Mouse (Mus musculus) cerebellum, adult (tissue): Measurements from ENCODE around the gene Megf9.

Experiments used
- ATAC-seq: cut with Nextera tagmentation; 2 replicates; pipeline ENCODE4 v1.9.2; 2017; ENCODE audit warnings: mild to moderate bottlenecking, moderate library complexity, mixed read lengths; ENCODE audit not compliant: insufficient number of reproducible peaks, low FRiP score, low TSS enrichment

Megf9 gene

DNA sequence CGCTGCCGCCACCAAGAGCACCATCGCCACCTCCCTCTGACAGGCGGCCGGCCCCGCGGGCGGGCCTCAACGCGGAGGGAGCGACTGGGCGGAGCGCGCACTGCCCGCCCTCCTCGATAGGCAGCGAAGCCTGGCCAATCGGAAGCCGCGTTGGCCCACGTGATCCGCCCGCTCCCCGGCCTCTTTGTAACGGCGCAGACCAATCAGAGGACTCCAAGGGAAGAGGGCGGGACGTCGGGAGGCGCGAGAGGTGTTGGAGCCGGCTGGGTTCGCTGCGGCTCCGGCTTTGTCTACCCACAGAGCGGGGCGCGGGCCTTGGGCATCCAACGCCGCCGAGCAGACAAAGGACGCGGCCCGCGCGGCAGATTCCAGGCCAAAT lies at the start of gene Megf9:
TSS of gene Megf9 (minus strand) at position 105 of the 379 bp plus-strand sequence.
- peak; percentile 97 for ATAC-seq

DNA sequence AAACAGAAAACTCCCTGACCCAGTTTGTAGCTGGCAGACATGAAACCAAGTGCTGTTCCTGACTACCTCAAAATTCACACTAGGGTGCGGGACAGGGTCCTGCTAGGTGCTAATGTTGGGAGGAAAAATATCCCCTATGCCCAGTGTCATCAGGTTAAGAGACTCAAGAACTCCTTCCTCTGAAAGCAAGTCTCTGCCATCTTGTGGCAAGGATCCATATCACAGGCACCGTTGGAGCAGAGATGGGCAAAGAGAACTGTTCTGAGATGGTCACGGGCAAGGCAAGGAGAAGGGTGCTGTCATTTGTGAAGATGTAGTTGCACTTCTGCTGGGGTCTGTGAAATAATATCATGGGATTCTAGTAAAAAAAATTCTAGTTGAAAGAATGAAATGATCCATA lies 44.9 kb upstream of the Megf9 start:
- ATAC-seq, result peak; percentile 64; the same call in 1 of the 2 replicates

DNA sequence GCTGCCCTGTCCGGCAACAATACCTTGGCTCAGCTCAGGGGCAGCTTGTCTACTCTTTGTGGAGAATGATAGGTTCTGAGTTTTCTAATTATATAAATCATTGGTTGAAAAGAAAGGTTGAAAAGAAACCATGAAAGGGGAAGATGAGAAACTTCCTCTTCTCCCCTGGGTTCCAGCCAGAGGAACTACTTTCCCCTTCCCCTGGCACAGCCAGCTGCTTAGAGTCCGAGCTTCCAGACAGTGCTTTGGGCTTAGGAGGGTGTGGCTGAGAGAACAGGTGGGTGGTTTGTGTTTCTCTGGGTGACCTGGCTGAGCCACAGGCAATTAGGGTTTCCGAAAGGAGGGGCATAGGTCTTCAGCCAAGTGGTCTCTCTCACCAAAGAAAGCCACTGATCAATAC lies 43.5 kb upstream of the Megf9 start:
- ATAC-seq, result no peak

DNA sequence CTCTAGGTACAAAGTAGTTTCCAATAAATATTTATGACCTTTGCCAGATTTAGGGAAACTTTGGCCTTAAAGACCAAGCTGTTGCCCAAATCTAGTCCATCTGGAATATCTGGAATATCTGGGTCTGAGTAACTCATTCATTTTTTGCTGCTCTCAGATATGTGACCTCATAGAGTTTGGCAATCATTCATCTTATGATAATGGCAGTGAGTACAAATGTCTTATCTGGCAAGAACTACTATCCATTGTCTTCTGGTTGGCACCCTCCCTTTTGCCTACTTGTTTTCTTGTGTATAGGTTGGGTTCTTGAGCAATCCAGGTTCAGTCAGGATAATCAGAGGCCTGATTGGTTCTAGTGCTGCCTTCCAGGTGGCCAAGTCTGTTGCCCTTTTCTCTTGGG lies 41.3 kb upstream of the Megf9 start:
- ATAC-seq, result no peak

DNA sequence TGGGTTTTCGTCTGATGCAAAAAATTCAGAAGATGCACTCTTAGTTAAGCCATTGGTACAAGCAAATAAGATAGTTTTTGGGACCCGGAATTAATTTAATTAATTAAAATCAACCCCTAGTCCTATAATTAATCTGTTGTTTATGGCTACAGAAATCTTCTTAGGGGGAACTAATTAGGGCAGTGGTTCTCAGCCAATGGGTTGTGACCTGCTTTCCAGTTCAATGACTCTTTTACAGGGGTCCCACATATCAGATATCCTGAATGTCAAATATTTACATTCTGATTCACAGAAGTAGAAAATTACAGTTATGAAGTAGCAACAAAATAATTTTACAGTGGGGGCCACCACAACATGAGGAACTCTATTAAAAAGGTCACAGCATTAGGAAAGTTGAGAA lies 39.1 kb upstream of the Megf9 start:
- ATAC-seq, result no peak

DNA sequence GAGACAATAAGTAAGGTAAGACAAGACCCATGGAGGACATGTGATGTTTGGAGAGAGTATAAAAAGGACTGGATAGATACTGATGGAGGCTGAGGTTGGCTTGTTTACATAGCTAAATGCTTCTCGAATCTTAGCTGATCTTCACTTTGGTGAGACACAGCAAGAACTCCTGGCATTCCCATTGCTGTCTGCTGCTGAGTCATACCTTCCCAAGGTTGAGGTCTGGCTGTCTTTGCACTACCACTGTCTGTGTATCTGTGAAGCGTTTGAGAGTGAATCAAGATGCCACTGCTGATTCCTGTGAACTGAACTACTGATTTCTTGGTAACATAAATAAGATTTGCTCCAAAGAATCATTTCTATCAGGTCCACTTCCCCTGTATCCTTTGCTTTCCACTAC lies 19.1 kb upstream of the Megf9 start:
- no peak for ATAC-seq

DNA sequence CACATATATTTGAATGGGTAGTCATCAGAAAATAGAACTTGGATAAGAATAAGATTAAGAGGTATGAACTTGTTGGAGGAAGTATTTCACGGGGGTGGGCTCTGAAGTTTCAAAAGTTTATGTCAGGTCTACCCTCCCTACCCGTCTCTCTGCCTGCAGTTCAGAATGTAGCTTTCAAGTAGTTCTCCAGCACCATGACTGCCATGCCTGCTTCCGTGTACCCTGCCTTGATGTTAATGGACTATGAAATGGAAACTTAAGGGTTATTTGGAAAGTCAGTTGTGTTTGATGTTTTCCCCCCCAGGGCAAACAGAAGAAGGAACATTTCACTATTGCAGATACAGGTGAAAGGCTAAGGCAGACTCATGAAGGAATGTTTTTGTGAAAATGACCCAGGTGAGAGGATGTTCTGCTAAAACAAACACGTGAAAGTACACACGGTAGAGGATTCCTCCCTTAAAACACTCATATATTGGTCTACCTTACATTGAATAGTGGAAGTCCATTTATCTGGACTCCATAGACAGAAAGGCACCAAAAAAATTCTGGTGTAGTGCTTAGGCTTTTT lies 18.5 kb upstream of the Megf9 start:
- ATAC-seq, result no peak

DNA sequence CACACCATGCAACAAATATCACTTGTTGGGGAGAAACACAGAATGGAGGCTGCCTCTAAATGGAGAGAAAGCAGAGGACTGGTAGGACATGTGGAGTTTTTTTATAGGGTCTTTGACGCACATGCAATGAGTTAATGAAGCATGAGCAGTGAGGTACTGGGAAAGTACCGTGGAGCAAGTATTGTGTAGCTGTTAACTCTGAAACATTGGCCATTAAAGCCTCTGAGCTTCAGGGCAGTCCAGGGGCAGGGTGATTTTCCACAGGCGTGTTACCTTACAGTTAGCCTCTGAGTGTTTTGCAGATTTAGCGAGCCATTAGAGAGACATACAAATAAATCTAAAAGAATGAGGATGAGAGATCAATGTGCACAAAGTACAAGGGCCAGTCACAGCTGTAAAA lies 17.3 kb upstream of the Megf9 start:
- no peak for ATAC-seq

DNA sequence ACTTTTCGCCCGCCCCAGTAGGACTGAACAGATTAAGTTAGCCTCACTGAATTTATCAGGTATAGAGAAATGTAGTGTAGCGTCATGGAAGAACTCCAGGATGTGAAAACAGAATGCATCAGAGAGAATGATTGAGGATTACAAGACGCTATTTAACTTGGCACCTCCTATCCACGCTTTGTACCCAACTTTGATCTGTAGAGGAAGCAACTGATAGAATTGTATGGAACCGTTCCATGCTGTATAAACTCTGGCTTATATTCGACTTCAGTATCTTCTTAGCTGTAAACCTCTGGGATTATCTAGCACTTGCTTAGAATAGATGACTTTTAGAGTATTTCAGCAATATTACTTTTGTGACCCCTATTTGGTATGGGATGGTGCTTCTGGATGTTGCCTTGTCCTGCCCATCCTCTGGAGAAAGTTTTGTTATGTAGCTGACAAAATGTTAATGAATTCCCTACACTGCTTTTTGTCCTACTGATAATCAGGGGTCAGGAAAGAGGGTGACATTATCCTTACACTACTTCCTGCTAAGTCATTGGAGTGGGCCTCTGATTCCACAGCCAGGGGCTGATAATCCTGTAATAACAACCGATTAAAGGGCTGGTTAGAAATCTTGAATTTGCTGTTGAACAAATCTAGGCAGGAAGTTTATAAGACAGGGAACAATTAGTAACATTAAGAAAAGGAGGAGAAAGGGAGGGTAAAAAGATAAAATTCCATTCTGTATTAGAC lies 12.8 kb upstream of the Megf9 start:
- ATAC-seq, result no peak

DNA sequence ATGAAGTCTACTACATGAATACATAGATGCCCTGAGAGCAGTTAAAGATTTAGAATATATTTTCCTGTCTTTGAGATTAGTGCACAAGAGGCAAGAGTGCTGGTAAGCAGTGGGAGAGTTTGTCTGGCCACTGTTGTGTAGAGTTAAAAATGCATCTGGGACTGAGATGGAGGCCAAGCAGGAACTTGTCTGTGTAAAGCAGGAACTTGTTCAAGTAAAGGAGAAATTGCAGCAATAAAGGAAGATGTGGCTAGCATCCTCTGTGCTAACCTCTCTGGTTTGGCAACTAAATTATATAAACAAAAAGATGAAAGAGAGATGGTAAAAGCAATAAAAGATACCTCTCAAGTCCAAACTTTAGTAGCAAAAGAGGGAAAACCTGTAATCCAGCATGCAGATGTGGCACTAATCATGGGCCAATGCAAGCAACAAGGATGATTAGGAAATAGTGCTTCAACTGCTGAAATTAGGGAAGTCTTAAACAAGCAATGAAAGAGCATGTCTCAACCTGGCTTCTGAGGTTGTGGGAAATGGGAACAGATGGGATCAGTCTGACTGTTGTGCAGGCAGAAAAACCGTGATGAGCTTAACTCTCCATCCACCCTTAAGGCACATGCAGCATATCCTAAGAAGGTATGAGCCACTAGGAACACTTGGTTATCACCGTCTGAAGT lies 11.2 kb upstream of the Megf9 start:
- no peak for ATAC-seq

DNA sequence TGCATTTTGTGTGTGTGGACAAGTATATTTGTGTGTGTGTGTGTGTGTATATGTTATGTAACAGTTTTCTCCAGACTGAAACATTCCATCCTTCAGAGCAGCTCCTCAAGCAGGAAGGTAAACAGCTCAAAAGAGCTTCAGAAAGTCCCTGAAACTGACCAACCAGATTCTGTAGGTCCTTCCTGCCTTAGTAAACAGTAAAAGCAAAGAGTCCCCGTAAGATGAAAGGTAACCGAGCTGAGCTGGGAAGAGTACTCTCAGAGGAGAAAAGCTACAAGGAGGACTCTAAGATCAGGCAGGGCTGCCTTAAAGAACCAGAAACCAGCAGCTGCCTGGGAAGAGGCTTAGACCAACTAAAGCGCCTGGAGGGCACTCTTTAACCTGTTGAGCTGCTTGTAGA lies 9.6 kb upstream of the Megf9 start:
- no peak for ATAC-seq

DNA sequence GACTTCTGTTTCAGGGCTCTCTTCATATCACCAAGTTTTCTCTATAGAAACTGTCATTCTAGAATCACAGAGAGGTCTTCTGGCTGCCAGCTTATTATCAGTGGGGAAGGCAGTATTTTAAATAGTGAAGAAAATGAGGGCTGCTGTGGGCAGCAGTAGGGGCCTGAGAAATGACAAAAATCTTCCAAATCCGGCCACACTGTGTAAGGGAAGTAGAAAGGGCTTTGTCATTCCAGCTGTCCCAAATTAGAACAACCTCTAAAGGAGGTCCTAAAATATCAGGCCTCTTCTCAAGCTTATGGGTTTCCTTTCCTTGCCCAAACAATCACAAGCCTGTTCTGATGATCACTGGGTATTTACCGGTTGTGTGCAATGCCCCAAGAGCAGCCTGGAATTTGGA lies 7.6 kb upstream of the Megf9 start:
- no peak for ATAC-seq

DNA sequence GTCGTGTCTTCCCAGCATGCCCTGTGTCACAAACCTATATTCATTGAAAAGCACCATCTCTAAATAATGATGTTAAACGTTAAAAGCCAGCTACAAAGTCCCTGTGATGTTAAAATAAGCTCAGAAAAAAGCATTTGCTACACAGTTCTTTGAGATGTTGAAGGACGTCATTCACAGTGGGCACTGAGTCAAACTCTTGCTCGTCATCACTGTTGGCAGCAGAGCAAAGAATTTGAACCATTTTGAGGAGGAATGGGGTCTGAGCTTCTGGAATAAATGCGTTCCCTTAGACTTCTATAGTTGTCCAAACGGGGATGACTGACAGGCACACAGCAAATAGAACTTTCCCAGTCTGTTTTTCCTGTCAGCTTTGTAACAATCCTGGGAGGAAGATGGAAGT lies 5.9 kb upstream of the Megf9 start:
- ATAC-seq, result no peak

DNA sequence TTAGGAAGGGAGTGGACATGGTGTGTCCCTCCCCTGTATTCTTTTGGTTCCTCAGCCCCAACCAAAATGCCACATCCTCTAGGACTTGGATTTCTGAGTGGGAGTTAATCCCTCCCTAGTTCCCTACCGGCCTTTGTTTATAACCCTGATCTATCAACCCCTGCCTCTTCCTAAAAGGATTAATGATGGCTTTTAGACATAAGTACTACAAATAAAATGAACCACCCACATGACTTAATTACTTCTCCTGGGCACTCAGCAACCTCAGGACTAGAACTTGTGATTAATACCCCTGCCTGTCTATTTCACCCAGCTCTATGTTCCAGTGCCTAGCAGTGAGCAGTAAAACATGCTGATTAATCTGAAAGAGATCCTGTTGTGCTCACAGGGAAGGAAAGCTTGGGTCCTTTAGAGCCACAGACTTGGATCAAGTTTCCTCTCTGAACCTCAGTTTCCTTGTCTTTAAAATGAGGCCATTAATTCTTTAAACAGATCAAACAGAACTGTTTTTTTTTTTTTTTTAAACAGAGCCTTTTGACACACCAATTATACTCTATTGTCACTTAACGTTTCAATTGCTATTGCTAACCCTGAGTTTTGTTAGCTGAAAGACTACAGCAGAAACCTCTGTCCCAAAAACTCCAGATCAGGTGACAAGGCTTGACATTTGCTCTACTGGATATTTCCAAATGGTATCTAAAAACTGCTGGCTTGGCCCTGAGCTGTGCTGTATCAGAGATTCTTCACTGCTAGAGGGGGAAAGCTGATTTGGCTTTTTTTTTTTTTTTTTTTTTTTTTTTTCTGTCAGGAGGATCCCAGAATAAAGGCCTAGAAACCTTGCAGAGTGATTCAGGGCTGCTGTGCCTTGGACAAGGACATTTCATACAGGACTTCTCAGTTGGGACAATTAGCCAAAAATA lies 2.1 kb upstream of the Megf9 start:
- ATAC-seq, result no peak

DNA sequence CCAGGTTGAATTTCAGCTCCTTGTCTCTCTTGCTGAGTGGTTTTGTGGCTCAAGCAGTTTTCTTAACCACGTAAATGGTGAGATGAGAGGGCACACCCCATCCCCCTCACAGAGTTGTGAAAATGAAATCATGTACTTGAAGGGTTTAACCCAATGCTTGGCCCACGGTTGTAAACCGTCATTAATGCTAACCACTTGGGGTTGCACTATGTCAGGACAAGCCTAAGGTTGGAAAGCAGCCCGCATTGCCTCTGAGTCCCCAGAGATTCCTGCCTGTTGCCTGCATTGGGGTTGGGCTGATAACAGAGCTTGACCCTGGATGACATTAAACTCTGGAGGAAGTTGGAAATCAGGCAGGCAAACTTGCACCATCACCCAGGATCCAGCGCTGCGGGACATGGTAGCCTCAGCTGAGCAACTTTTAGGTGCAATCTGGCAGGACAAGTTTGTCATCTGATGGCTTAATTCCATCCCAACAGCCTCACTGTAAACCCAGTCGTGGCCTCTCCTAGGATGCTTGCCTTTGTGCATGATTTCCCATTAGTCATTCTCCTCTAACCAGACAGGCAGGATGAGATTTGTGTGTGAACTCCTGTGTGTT lies 1.0 kb upstream of the Megf9 start:
- ATAC-seq, result no peak

DNA sequence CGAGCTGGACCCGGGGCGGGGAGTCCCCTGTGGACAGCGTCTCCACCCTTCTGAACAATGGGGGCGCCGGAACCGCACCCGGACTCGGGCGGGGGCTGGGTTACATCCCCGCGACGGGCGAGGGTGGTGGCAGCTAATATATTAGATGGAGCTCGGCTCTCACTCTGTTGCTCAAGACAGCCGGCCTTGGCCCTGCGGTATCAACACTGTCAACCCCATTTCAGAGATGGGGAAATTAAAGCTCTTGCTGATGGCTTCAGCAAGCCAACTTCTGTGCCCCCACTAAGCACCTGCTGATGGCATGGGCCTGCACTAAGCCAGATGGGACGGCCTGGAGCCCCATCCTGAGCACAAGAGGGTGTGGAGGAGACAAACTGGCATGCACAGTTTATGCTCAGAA lies 494 bp upstream of the Megf9 start:
- peak; percentile 62 for ATAC-seq

DNA sequence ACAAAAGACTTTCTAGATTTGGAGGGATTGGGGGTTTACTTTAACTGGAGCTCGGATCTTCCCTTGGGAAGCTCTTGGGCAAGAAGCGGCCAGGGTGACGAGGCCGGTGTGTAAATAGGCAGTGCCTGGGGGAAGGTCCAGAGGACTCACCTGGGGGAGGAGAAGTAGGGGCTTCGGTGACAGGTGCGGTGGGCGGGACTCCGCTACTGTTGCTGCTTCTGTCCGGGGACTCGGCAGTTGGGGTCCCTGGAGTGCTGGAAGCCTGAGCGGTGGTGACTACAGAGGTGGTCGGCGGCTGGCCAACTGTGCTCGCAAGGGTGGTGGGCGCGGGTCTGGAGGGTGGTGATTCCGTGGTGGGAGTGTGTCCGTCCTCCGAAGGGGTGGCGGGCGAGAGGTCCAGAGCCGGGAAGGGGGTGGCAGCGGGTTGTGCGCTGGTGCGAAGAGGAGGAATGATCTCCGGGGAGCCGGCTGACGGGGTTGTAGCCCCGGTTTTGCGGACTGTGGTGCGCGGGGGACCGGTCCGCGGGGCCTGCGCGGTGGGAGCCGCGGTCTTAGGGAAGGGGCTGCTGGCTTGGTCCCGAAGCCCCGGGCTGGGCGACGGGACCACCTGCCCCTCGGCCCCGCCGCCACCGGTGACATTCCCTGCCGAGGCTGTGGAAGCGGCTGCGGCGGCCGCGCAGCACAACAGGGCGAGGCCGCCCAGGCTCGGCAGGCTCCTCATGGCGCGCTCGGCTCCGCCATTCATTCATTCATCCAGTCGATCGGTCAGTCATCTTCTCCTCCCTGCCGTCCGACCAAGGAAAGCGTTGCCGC lies 511 bp downstream of the Megf9 start:
- ATAC-seq, result peak; percentile 11; the same call in 1 of the 2 replicates

DNA sequence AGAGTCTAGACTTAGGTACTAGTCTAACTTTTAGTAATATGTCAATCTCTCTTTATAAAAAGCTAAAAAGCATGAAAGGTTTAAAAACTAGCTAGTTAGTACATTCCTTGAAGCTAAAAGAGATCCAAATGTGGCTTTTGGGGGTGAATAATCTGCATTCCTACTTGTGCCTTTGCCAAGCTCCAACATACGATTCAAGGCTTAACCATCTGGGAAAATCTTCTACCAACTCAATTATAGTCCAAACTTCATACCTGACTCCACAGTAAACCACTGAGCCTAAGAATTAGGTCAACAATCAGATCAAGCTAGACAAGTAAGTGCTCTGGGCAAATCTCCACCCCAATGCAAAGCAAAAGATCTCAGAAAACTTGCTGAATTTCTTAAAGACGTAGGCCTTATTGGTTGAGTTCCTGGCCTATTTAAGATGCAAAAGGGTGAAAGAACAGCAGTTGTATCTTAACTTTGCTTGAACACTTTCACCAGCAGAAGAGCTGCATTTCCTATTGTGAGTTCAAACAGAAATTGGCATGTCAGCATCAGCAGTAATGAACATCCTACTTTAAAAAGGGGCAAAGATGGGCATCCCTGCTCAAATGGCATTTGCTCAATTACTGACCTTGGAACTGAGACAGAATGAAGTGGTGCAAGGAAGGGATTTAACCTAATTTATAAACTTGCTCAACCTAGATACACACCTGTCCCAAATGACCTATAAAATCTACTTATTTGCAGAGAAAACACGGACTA lies 1.6 kb downstream of the Megf9 start:
- no peak for ATAC-seq

DNA sequence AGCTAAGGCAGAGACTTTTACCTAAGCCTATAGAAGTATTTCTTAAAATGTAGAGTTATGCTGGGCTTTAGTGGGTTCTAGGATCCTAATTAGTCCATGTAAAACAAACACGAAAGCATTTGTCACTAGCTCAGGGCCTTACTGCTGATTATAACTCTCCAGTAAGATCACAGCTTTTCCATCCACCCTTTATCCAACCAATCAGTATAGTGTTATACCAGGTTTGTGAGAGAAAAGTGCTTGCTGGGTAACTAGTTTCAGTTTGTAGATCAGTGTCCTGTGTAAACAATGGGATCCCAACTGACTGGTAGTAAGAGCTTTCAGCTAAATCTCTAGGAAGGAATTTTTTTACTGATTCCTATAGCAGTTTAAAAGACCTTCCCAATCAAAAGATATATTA lies 3.8 kb downstream of the Megf9 start:
- ATAC-seq, result no peak
